Mouse (Mus musculus) ovary, adult 18-20 months (tissue): ENCODE measurements around the gene Cryba2.

Experiments
- DNase-seq: peaks from one replicate; pipeline ENCODE4 v3.0.0; 2022; ENCODE audit warnings: low spot score, mixed read lengths

Gene Cryba2

GRCm38 (mm10) chr1:74850251-74850650 lies 42.7 kb downstream of the Cryba2 start:
- no peak for DNase-seq

GRCm38 (mm10) chr1:74848946-74849345 lies 44.0 kb downstream of the Cryba2 start:
- no peak for DNase-seq

- no peak for DNase-seq
These were observed 46.6 kb downstream of the Cryba2 start for GRCm38 (mm10) chr1:74846341-74846740.

- DNase-seq: no peak
These were observed 49.9 kb downstream of the Cryba2 start for GRCm38 (mm10) chr1:74843090-74843489.
